Mouse (Mus musculus) forebrain, embryonic 11.5 days (tissue): ENCODE results near the gene Dph5. TPM values are rescaled to one million over a fixed set of nuclear protein-coding genes. Genes with fewer than 3 reads are reported as not detected.
A peak's percentile ranks its signal among the peaks of the same experiment; 100 is the strongest.
"Not testable (repeated sequence)": the region's sequence is repeated elsewhere in the genome, so short reads cannot be mapped to it uniquely, and the experiment has no call there.

Source experiments
- ATAC-seq: fragments of 200-750 bp; cut with Nextera tagmentation; replicated peaks from 2 replicates; pipeline ENCODE4 v1.8.0; 2017; ENCODE audit warnings: moderate TSS enrichment; ENCODE audit not compliant: low FRiP score
- DNase-seq: peaks from one replicate; pipeline ENCODE4 v3.0.0-alpha.2; 2017; ENCODE audit warnings: low spot score
- H3K27ac ChIP-seq: fragments of 300-500 bp; sonication (generic); 2 replicates; pipeline ENCODE4 v1.5.1; 2014; ENCODE audit warnings: low read depth, low read length
- H3K27me3 ChIP-seq: fragments of 300-500 bp; sonication (generic); 2 replicates; pipeline ENCODE4 v1.6.1; 2014; ENCODE audit warnings: mild to moderate bottlenecking, low read length, mixed read lengths; ENCODE audit not compliant: control insufficient read depth, insufficient read depth
- H3K36me3 ChIP-seq: fragments of 300-500 bp; sonication (generic); 2 replicates; pipeline ENCODE4 v1.6.1; 2014; ENCODE audit warnings: mild to moderate bottlenecking, low read length, moderate library complexity, mixed read lengths; ENCODE audit not compliant: control insufficient read depth, insufficient read depth
- H3K4me1 ChIP-seq: fragments of 300-500 bp; sonication (generic); replicated peaks from 2 replicates; pipeline ENCODE4 v1.6.1; 2014; ENCODE audit warnings: low read length, mixed read lengths; ENCODE audit not compliant: control insufficient read depth, insufficient read depth
- H3K4me2 ChIP-seq: fragments of 300-500 bp; sonication (generic); 2 replicates; pipeline ENCODE4 v1.6.1; 2014; ENCODE audit warnings: low read depth, mild to moderate bottlenecking, low read length, moderate library complexity, mixed read lengths; ENCODE audit not compliant: severe bottlenecking
- H3K4me3 ChIP-seq: fragments of 300-500 bp; sonication (generic); 2 replicates; pipeline ENCODE4 v1.5.1; 2014; ENCODE audit warnings: low read depth, low read length
- H3K9ac ChIP-seq: fragments of 300-500 bp; sonication (generic); 2 replicates; pipeline ENCODE4 v1.6.1; 2014; ENCODE audit warnings: low read length
- H3K9me3 ChIP-seq: fragments of 300-500 bp; sonication (generic); 2 replicates; pipeline ENCODE4 v1.6.1; 2016; ENCODE audit warnings: low read length, mixed read lengths; ENCODE audit not compliant: control insufficient read depth
- WGBS: fragments of 180-500 bp; shearing (Covaris S2); extraction: QIAGEN DNeasy Blood & Tissue Kit; methylation state at CpG from one replicate; pipeline ENCODE4 v1.1.7; 2014; 5-methylcytosine and 5-hydroxymethylcytosine counted together
- polyA plus RNA-seq: library from polyadenylated mRNA; unstranded; fragments of >200 nt; fragmentation: Nextera tagmentation; extraction: Ambion mirVana; gene quantifications from 2 replicates; pipeline ENCODE4 v1.2.1, GENCODE M21; 2014

Gene Dph5
- polyA plus RNA-seq, 1 experiment from 2014 or later = 30.8 TPM

DNA sequence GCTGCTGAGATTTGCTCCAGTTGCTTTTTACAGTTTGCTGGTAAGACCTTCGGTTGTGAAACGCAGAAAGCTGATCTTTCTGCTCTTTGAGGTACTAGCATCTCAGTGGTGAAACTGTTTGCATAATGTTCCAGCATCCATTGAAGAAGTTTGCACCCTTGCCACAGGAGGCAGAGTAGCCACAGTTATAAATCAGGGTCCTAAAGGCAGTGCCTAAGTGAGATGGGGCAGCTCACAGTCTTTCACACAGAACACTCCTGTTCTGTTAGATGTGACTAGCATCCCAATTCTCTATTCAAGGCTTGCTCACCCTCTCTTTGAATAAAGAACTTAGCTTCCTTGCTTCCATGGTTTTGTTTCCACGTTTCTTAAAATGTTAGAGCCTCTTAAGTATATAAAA, 17.4 kb downstream of the Dph5 start:
- Histone ChIP-seq H3K4me2 (no peak overlapping the region), H3K4me1 (no peaks in the 10 kb centered on the region), H3K27me3 (no peaks in the 10 kb centered on the region), H3K9ac (no peak overlapping the region), H3K27ac (no peak overlapping the region), H3K36me3 (peaks cover 2% of the 10 kb centered on the region), H3K9me3 (no peaks in the 10 kb centered on the region), H3K4me3 (no peak overlapping the region)
- WGBS = 92% methylated on average over 3 of the region's 3 CpGs
- ATAC-seq (no peak), DNase-seq (no peak)

- no peaks in the 10 kb centered on the region for H3K4me1 ChIP-seq
- no peak overlapping the region for H3K9ac ChIP-seq
- H3K9me3 ChIP-seq = no peaks in the 10 kb centered on the region
- H3K27ac ChIP-seq = no peak overlapping the region
- peaks cover 2% of the 10 kb centered on the region for H3K36me3 ChIP-seq
- no peak overlapping the region for H3K4me3 ChIP-seq
- ATAC-seq (no peak), DNase-seq (no peak)
- H3K27me3 ChIP-seq = no peaks in the 10 kb centered on the region
- no peak overlapping the region for H3K4me2 ChIP-seq
- 95% methylated on average over 4 of the region's 4 CpGs for WGBS
Observed at GRCm38 (mm10) chr3:115905567-115905966, 17.9 kb downstream of the Dph5 start.

DNA sequence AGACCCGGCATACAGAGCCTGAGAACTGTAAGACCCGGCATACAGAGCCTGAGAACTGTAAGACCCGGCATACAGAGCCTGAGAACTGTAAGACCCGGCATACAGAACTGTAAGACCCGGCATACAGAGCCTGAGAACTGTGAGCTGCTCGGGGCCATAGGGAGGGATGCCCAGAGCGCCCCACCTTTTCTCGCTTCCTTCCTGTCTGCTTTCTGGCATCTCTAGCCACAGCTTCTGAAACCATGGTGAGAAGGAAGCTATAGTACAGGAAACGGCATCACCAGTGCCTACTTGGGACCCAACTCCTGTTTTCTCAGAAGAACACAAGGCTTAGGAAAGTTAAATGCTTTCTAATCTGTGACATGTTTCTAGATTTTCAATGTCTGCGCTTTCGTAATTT, 19.8 kb downstream of the Dph5 start:
- not testable (repeated sequence) for H3K36me3 ChIP-seq, H3K27ac ChIP-seq, ATAC-seq, H3K4me1 ChIP-seq, H3K9me3 ChIP-seq, H3K4me2 ChIP-seq, DNase-seq, H3K27me3 ChIP-seq, H3K4me3 ChIP-seq, H3K9ac ChIP-seq
- 97% methylated on average over 10 of the region's 11 CpGs for WGBS

DNA sequence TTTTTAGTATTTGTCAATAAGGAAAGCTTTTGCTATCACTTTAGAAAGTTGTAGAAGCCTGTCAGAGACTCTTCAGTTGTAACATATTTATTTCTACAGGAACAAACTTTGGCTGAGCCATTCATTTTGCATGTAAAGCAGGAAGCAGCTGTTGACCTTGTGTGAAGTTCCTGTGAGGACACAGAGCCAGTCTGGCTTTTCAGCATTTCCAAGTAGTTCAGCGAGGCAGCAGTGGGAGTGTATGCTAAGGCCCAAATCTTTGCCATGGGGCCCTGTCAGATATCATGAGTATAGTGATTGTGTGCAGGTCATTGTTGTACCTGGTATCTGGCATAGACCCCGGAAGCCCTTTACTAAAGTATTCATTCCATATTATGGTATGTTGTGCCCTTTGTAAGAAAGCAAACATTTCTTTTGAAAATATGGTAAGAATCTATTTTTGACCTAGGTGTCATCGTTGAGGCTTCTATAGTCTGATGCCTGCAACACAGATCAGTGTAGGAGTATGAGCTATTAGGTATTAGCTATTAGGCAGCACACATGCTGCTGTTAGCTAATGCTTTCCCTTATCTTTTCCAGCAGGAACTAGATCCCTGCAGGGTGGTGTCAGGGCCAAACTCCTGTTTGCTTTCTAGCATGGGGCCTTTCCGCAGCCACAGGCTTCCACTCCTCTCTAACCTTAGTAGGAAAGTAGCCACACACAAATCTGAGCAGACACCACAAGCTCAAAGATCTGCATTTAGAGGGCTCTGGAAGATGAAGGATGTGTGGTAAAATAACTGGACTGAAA, 37.0 kb downstream of the Dph5 start:
- WGBS = 93% methylated on average over 4 of the region's 4 CpGs
- ATAC-seq = no peak
- no peaks in the 10 kb centered on the region for H3K36me3 ChIP-seq

GRCm38 (mm10) chr3:115926531-115926930, 38.9 kb downstream of the Dph5 start:
- 93% methylated on average over 8 of the region's 8 CpGs for WGBS
- no peak overlapping the region for H3K4me2 ChIP-seq
- H3K9me3 ChIP-seq = no peaks in the 10 kb centered on the region
- H3K27me3 ChIP-seq = no peaks in the 10 kb centered on the region
- no peak overlapping the region for H3K27ac ChIP-seq
- no peak overlapping the region for H3K9ac ChIP-seq
- DNase-seq (no peak), ATAC-seq (no peak)
- no peaks in the 10 kb centered on the region for H3K36me3 ChIP-seq
- H3K4me3 ChIP-seq = no peak overlapping the region
- H3K4me1 ChIP-seq = no peaks in the 10 kb centered on the region

More for the DNA sequence above, 37.0 kb downstream of the Dph5 start:
- no peaks in the 10 kb centered on the region for H3K9me3 ChIP-seq
- no peak overlapping the region for H3K27ac ChIP-seq
- no peak overlapping the region for H3K4me2 ChIP-seq
- no peak for DNase-seq
- no peaks in the 10 kb centered on the region for H3K27me3 ChIP-seq
- no peak overlapping the region for H3K9ac ChIP-seq
- H3K4me1 ChIP-seq = no peaks in the 10 kb centered on the region
- H3K4me3 ChIP-seq = no peak overlapping the region

DNA sequence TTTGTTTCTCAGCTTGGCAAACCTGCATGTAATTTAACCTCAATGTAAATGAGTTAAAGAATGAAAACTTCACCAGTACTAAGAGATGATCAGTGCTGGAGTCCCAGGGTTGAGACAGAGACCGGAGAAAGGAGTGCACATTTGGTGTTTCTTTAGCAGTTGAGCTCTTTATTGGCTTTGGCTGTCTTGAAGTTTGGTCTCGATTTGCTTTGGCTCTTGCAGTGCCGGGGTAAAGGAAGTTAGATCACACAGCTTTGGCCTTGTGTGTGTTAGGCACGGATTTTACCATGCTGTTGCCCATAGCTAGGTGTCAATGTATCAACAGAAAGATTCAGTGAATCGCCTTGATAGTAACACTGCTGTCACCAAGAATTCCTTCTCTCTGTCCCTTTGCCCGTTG, 44.1 kb downstream of the Dph5 start:
- no peak overlapping the region for H3K9ac ChIP-seq
- H3K9me3 ChIP-seq = no peaks in the 10 kb centered on the region
- WGBS = 90% methylated on average over 6 of the region's 6 CpGs
- H3K27ac ChIP-seq = no peak overlapping the region
- H3K4me2 ChIP-seq = no peak overlapping the region
- DNase-seq (no peak), ATAC-seq (no peak)
- H3K4me1 ChIP-seq = no peaks in the 10 kb centered on the region
- no peaks in the 10 kb centered on the region for H3K36me3 ChIP-seq
- no peaks in the 10 kb centered on the region for H3K27me3 ChIP-seq
- no peak overlapping the region for H3K4me3 ChIP-seq

GRCm38 (mm10) chr3:115933293-115934186, 45.9 kb downstream of the Dph5 start:
- 93% methylated on average over 18 of the region's 18 CpGs for whole genome bisulfite sequencing
- Histone ChIP-seq H3K9me3 (no peaks in the 10 kb centered on the region), H3K4me1 (no peaks in the 10 kb centered on the region), H3K4me3 (no peak overlapping the region), H3K4me2 (no peak overlapping the region), H3K36me3 (no peaks in the 10 kb centered on the region), H3K27ac (no peak overlapping the region), H3K27me3 (no peaks in the 10 kb centered on the region), H3K9ac (no peak overlapping the region)
- ATAC-seq = no peak
- DNase-seq = no peak

GRCm38 (mm10) chr3:115936734-115937599, 49.3 kb downstream of the Dph5 start:
- DNase-seq (peak; percentile 71), ATAC-seq (peak; percentile 62)
- Histone ChIP-seq H3K9ac (no peak overlapping the region), H3K4me3 (no peak overlapping the region), H3K9me3 (no peaks in the 10 kb centered on the region), H3K27me3 (no peaks in the 10 kb centered on the region), H3K27ac (no peak overlapping the region), H3K4me2 (no peak overlapping the region), H3K36me3 (no peaks in the 10 kb centered on the region), H3K4me1 (no peaks in the 10 kb centered on the region)
- WGBS = 52% methylated on average over 4 of the region's 4 CpGs
